Mouse (Mus musculus) heart, adult 2 months (tissue): ENCODE results near the gene Tsga10ip.

Experiments
- CTCF ChIP-seq: fragments of 200-600 bp; IDR thresholded peaks from 2 replicates; pipeline ENCODE4 v1.8.1; 2022; ENCODE audit warnings: antibody characterized with exemption, mild to moderate bottlenecking, moderate library complexity
- EP300 ChIP-seq: fragments of 200-500 bp; IDR thresholded peaks from 2 replicates; pipeline ENCODE4 v1.6.1; 2011; ENCODE audit warnings: low read depth, low read length, control low read depth; ENCODE audit not compliant: insufficient read depth
- POLR2A ChIP-seq: fragments of 200-500 bp; IDR thresholded peaks from 2 replicates; pipeline ENCODE4 v1.6.1; 2011; ENCODE audit warnings: mild to moderate bottlenecking, low read depth, low read length, control low read depth; ENCODE audit not compliant: insufficient read depth

DNA sequence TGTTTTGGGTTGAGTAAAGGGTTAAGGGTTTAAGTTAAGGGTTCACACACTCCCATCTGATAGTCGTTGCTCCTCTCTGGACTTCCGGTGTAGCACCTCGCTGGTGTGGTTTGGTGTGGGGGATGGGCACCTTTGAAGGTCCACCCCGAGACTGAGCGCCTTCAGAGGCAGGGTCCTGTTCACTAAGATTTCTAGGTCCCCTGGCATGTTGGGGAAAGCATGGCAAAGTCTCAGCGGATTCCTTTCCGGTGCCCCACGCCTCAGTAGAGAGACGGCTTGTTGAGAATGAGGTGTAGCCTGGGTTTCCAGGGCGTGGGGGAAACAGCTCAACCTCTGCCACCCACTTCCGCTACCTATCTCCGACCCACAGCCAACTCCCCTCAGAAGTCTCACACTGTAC lies 12.7 kb downstream of the Tsga10ip start:
- TF ChIP-seq CTCF: no peak
- TF ChIP-seq POLR2A: no peak
- TF ChIP-seq EP300: no peak
